Mouse (Mus musculus): ENCODE data around the gene Kcnab1.

The Kcnab1 gene

GRCm38 (mm10) chr3:65316738-65317137, 207.6 kb downstream of the Kcnab1 start:
- no peak for DNase-seq (ENCODE audit: low read depth, low spot score)

GRCm38 (mm10) chr3:65317876-65318537, 208.8 kb downstream of the Kcnab1 start:
- no peak for DNase-seq (ENCODE audit: low read depth, low spot score)

DNA sequence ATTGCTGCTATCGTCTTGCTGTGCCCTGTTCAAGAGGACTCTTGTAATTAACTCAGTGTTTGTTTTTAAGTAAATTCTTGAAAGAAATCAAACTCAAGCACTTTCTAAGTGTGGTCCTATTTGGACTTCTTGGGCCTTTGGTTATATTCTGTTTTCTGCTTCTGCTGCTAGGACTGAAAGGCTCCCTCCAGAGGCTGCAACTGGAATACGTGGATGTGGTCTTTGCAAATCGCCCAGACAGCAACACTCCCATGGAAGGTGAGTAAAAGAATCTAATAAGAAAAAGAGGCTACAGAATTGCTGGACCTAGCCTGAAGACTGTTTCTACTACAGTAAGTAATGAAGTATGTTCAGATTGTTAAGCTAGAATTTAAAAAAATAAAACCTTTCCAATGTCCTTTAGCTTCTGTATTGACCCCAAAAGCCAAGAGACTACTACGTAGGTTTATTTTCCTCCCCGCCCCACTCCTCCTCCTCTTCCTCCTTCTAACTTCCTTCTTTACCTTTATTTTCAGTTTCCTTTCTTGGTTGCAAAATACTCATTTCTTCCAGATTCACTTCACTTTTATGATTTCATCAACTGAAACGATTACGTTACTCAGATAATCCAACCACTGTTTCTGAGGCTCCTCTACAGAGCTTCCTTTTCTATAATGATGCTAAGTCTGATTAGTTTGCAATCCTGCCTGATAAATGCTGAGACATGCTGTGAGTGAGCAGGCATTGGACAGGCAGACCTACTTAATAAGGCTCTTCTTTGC, 210.2 kb downstream of the Kcnab1 start:
- no peak for DNase-seq (ENCODE audit: low read depth, low spot score)

DNA sequence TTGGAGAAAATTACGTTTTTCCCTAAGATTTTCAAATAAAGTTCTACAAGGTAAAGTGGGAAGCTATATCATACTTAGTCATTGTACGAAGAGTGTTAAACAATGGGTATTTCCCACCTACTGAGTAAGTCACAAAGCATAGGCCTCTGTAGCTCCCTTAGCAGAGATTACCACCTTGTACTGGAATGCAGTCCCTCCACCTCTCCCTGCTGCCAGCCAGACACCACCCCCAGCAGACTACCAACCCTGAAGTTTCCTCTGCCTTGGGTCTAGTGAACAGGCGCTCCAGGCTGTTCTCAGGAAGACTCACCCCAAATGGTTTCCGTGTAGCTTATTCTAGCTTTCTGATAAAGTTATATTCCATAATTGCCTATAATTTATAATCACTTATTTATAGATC, 211.8 kb downstream of the Kcnab1 start:
- no peak for DNase-seq (ENCODE audit: low read depth, low spot score)

DNA sequence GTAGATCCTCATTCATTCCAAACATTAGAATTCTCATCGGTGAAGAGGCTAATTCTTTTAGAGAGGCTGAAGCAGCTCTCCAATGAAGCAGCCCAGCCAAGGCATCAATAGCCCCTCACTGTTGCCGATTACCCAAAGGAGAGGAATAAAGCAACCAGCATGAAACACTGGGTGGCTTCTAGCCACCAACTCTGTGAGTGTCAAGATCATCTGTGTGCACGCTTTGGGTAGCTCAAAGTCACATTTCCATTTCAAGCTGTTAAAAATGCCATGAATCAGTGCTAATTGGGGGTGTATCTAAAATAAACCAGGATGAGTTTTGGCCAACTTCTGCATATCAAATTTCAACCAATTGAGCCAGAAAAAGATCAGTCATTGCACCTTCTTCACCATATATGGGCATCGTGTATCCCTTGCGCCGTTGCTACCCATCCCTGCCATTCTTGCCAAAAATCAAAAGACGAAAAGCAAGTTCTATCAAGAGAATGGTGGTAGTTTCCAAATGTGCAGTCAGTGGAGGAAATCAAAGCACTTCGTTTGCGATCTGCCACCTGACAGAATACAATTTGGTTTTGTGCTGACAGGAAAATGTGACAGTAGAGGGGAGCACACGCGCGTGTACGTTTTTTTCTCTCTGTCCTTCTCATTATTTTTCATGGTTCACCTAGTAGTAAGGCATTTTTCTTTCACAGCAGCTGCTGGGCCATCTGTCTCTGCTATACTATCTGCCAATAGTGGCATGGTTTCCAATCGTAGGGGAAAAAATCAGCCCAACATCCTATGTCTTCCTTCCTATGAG, 213.0 kb downstream of the Kcnab1 start:
- peak; percentile 45 for DNase-seq (ENCODE audit: low read depth, low spot score)

DNA sequence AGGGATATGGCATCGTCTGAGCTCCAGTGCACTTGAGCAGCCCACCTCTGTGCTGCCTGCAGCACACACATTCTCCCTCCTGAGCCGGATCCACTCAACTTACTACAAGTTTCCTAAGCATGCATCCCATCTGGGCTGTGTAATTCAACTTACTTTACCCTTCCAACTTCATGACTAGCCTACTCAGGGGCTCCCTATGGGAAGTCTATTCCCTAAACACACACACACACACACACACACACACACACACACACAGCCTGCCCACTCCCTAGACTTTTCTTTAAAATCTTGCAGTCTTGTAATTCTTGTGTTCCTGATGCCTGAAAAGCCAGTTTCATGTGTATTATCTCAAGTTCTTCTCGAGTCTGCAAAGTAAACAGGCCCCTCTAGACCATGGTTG, 216.1 kb downstream of the Kcnab1 start:
- DNase-seq (ENCODE audit: low read depth, low spot score), result no peak

DNA sequence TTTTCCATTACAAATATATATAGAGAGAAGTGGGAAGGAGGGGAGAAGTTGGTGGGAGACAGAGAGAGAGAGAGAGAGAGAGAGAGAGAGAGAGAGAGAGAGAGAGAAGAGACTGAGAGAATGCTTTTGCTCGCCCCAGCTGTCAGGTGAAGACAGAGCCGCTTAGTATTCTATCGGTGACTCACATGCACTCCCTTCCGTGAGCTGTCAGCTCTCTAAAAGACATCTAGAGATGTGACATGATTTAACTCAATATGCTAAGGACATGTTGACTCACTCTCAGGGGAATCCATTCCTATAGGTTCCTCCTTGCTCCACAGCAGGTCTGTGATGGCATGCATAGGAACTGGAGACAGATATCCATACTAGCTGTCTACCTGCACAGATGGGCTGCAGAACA, 219.6 kb downstream of the Kcnab1 start:
- DNase-seq (ENCODE audit: low read depth, low spot score), result no peak

- DNase-seq (ENCODE audit: low read depth, low spot score), result no peak
Measured at GRCm38 (mm10) chr3:65337835-65338464, 228.8 kb downstream of the Kcnab1 start.

DNA sequence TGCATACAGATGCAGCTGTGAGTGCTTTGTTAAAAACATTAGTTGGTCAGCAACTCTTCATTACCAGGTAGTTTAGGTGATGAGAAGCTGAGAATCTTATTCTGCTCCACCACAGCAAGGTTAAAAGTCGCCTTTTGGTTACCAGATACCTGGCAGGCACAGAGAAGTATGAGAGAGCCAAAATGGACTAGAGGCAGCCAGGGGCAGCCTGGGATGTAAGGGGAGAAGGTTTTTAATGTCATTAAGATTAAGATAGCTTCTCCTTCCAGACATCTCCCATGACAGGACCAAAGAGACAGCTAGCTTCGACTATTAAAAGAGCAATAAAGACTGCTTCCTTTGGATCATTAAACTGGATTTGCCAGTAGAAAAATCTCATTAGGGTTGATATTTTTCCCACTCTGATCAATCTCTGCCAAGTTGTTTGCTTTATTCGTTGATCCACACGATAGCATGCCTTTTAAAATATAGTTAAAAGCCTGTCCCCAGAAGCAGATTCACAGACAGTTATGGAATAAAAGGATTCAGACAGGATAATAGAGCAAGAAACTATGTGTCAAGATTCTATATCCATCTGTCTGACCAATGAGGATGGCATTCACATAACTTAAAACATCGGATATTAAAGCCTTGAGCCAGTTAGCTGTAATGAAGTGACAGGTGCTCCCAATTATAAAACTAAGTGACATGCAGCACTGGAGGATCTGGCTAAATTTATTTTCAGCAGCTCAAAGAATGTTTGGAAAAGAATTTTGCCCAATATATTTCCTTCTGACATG, 231.2 kb downstream of the Kcnab1 start:
- DNase-seq (ENCODE audit: low read depth, low spot score), result no peak

DNA sequence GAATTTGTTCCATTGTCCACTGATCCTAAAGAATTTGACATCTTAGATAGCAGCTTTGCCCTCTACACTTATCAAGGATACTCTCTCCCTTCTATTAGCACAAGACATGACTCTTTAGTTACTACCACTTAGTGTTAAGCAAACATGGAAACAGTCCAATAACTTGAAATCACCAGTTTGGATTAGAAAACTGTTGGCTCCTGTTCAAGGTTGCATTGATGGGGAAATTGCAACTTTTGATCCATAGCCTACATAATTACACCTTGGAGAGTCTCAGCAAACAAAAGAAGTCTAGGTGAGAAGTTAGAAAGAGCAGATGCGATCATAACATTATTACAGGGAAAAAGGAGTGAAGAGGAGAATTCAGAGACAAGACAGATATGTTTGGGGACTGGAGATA, 237.0 kb downstream of the Kcnab1 start:
- DNase-seq (ENCODE audit: low read depth, low spot score), result no peak

GRCm38 (mm10) chr3:65352278-65353127, 243.3 kb downstream of the Kcnab1 start:
- no peak for DNase-seq (ENCODE audit: low read depth, low spot score)

- no peak for DNase-seq (ENCODE audit: low read depth, low spot score)
Measured at GRCm38 (mm10) chr3:65353263-65354037, 244.3 kb downstream of the Kcnab1 start.

- no peak for DNase-seq (ENCODE audit: low read depth, low spot score)
Measured at GRCm38 (mm10) chr3:65355479-65355878, 246.3 kb downstream of the Kcnab1 start.

DNA sequence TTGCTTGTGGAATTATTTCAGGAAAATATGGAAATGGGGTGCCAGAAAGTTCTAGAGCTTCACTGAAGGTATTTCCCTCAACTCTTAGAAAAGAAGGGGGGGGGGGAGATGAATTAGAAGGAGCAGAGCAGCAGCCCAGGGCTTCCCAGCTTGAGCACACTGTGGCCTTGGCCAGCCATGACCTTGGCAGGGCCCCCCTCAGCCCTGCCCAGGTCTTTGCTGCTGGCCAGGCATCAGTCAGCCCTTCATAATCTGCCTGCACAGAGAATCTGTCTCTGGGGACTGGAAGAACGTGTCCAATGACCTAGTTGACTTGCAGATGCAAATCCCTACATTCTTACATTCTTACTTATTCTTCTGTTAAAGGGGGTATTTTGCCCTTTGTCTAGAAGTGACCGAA, 249.1 kb downstream of the Kcnab1 start:
- no peak for DNase-seq (ENCODE audit: low read depth, low spot score)

DNA sequence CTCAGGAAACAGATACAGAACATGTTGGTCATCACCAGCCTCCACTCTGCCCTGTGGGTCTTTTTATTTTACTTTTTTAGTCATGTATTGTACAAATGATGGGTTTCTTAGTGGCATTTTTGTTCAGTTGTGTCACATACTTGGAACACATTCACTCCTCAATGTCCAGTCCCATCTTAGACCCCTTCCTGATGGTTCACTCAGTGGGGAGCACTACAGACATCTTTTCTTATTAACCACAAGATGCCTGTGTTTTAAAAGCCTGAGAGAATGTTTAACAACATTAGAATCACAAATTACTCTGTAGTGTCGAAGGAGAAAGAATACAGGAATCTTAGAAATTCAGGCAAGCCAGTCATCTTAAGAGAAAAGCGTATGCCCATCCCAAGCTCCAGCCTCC, 249.7 kb downstream of the Kcnab1 start:
- no peak for DNase-seq (ENCODE audit: low read depth, low spot score)

- no peak for DNase-seq (ENCODE audit: low read depth, low spot score)
Measured at GRCm38 (mm10) chr3:65360163-65360969, 251.2 kb downstream of the Kcnab1 start.

GRCm38 (mm10) chr3:65363438-65363837, 254.3 kb downstream of the Kcnab1 start:
- DNase-seq (ENCODE audit: low read depth, low spot score), result no peak

DNA sequence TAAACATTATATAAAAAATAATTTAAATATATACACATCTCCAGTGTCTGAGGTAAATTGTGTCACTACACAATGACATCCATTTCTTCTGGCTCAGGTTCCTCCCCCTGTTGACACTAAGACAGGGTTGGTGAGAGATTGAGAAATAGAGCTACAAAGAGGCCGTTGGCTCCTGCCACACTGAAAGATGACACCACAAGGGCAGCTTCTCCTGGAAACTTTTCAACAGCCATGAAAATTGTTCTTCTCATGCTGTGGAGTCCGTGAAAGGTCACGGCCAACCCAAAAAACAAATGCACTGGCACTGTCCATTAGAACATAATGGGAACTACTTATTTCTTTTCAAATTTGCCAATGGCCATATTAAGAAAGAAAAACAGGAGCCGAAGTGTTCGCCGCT, 256.0 kb downstream of the Kcnab1 start:
- DNase-seq (ENCODE audit: low read depth, low spot score), result no peak

All from brain, embryonic 18.5 days (tissue).